10 mouse cellular contexts compared by ENCODE assay signal in genomic region chr10:80086847-80087246, GRCm38 (mm10). TPM values are rescaled to one million over a fixed set of nuclear protein-coding genes. Genes with fewer than 3 reads are reported as not detected.
DNase-seq lines count a peak whose midpoint lies in the region; ATAC-seq lines count a peak whose summit lies in the region.
"Had no signal": no experiment of that assay in that cellular context is flagged by ENCODE, and none has a peak within 500 bp of the region (broad histone marks: within the 10 kb centered on the region; RNA-seq: fewer than 3 reads in every experiment).

No protein-coding gene starts in this region.

- H3K27ac ChIP-seq in heart, embryonic 14.5 days (replicated peaks in 1 of 2; ENCODE audit: control insufficient read depth in 1 of 2, insufficient read depth in 1 of 2, low read depth in 2 of 2, low read length in 2 of 2), result peak overlapping the region in 1 of 2 experiments; percentile 20; a peak in 1 of 4 replicates
- 0 out of 2 replicates have a peak overlapping the region, but pooled peaks have one; percentile 22 for H3K27ac ChIP-seq in heart, embryonic 16.5 days (ENCODE audit: low read length)
- peak overlapping the region; percentile 63 for H3K27ac ChIP-seq in macrophage
- H3K27ac ChIP-seq in neural tube, embryonic 15.5 days (replicated peaks), result no peak overlapping the region

- no peaks in the 10 kb centered on the region for H3K9me3 ChIP-seq in heart, embryonic 14.5 days (ENCODE audit: control insufficient read depth, low read length)
- no peaks in the 10 kb centered on the region for H3K9me3 ChIP-seq in heart, embryonic 16.5 days (replicated peaks; ENCODE audit: control insufficient read depth, low read length)
- no peaks in the 10 kb centered on the region for H3K9me3 ChIP-seq in neural tube, embryonic 15.5 days (replicated peaks)
- H3K9me3 ChIP-seq: G1E had no signal

- peaks cover 36% of the 10 kb centered on the region for H3K36me3 ChIP-seq in heart, embryonic 14.5 days (ENCODE audit: control insufficient read depth, insufficient read depth, low read length)
- H3K36me3 ChIP-seq in heart, embryonic 16.5 days (ENCODE audit: control insufficient read depth, insufficient read depth), result peaks cover 8% of the 10 kb centered on the region
- H3K36me3 ChIP-seq in macrophage (ENCODE audit: inconsistent target), result peaks cover 41% of the 10 kb centered on the region
- peaks cover 24% of the 10 kb centered on the region for H3K36me3 ChIP-seq in neural tube, embryonic 15.5 days

- intact Hi-C loops in heart, postnatal 36 days (cut with DNase I), result no loop called here

- ATAC-seq in heart, embryonic 14.5 days (ENCODE audit: insufficient number of reproducible peaks, insufficient read depth, low FRiP score, low read depth), result no peak
- no peak for ATAC-seq in heart, embryonic 16.5 days (replicated peaks; ENCODE audit: extremely low read depth, insufficient read depth, low FRiP score)
- no peak for ATAC-seq in neural tube, embryonic 15.5 days (ENCODE audit: low FRiP score)

- no peaks in the 10 kb centered on the region for H3K27me3 ChIP-seq in heart, embryonic 14.5 days (ENCODE audit: control insufficient read depth, insufficient read depth, low read length)
- H3K27me3 ChIP-seq in heart, embryonic 16.5 days (ENCODE audit: control insufficient read depth, insufficient read depth, low read length), result no peaks in the 10 kb centered on the region
- H3K27me3 ChIP-seq in neural tube, embryonic 15.5 days (replicated peaks), result no peaks in the 10 kb centered on the region

- peaks cover 17 to 27% of the 10 kb centered on the region in 2 experiments for H3K4me1 ChIP-seq in heart, embryonic 14.5 days (ENCODE audit: control insufficient read depth in 2 of 2, insufficient read depth in 2 of 2, low read length in 2 of 2)
- H3K4me1 ChIP-seq in heart, embryonic 16.5 days (ENCODE audit: control insufficient read depth, insufficient read depth, low read length), result peaks cover 19% of the 10 kb centered on the region
- H3K4me1 ChIP-seq in neural tube, embryonic 15.5 days, result 0 out of 2 replicates have a peak, but pooled peaks cover 3% of the 10 kb centered on the region

- H3K4me3 ChIP-seq in heart, embryonic 14.5 days (ENCODE audit: control insufficient read depth in 1 of 2, insufficient read depth in 1 of 2, low read depth in 1 of 2, low read length in 2 of 2), result no peak overlapping the region
- no peak overlapping the region for H3K4me3 ChIP-seq in heart, embryonic 16.5 days (ENCODE audit: low read length)
- H3K4me3 ChIP-seq in macrophage (ENCODE audit: inconsistent target), result no peak overlapping the region
- no peak overlapping the region for H3K4me3 ChIP-seq in neural tube, embryonic 15.5 days (replicated peaks)

- H3K4me2 ChIP-seq in heart, embryonic 14.5 days (ENCODE audit: low read length), result no peak overlapping the region
- no peak overlapping the region for H3K4me2 ChIP-seq in heart, embryonic 16.5 days (ENCODE audit: low read depth, low read length)
- H3K4me2 ChIP-seq in neural tube, embryonic 15.5 days, result no peak overlapping the region

- H3K79me2 ChIP-seq in macrophage (ENCODE audit: inconsistent target), result peaks cover 82% of the 10 kb centered on the region

- 58% methylated on average over 3 of the region's 3 CpGs for WGBS in heart, embryonic 14.5 days
- WGBS in heart, embryonic 16.5 days, result 61% methylated on average over 3 of the region's 3 CpGs
- 37% methylated on average over 3 of the region's 3 CpGs for WGBS in macrophage (ENCODE audit: missing documents)
- WGBS in neural tube, embryonic 15.5 days, result 82% methylated on average over 3 of the region's 3 CpGs

- H3K9ac ChIP-seq in heart, embryonic 14.5 days (ENCODE audit: low read length), result peak overlapping the region; percentile 42; the same call in 1 of the 2 replicates
- H3K9ac ChIP-seq in heart, embryonic 16.5 days (ENCODE audit: low read length), result no peak overlapping the region
- no peak overlapping the region for H3K9ac ChIP-seq in neural tube, embryonic 15.5 days (replicated peaks)

- DNase-seq in heart, postnatal 36 days, result no peak
- peak; percentile 76 for DNase-seq in adrenal gland, postnatal 10 days
- no peak for DNase-seq in testis, postnatal 14 days (ENCODE audit: low spot score)
- DNase-seq in urinary bladder, postnatal 14 days (ENCODE audit: low spot score), result no peak
- DNase-seq: kidney, adult 9 months had no signal

RNA-seq across cellular contexts. Expression of gene Sbno2, which starts 18.5 kb away (rescaled TPM):
- 9.5 and 9.6 TPM in 2 replicates for polyA plus RNA-seq in heart, embryonic 14.5 days (2014; fragmentation: Nextera tagmentation; extraction: Ambion mirVana)
- total RNA-seq in heart, postnatal 36 days (2021), result 10 to 100 TPM; 11.2 to 12.2 TPM
- 10 to 100 TPM; 37.5 to 55.7 TPM for total RNA-seq in adrenal gland, postnatal 10 days (2021)
- 11.7 and 13.5 TPM in 2 replicates for polyA plus RNA-seq in heart, embryonic 16.5 days (2015; fragmentation: Nextera tagmentation; extraction: Ambion mirVana)
- 1,000 to 10,000 TPM in 1 of 26 experiments, 100 to 1,000 TPM in 25; 193 to 1,010 (median 316) TPM for total RNA-seq in macrophage (2018; cell fraction: chromatin; rRNA removed)
- 100 to 1,000 TPM in 1 of 26 experiments, 10 to 100 TPM in 25; 35.5 to 111 (median 48.4) TPM for total RNA-seq in macrophage (2018; cell fraction: cytosol; rRNA removed)
- 100 to 1,000 TPM; 103 to 721 (median 158) TPM for total RNA-seq in macrophage (2018; cell fraction: nucleus; rRNA removed)
- 23.7 to 43.6 TPM (median 42.5 TPM) in 3 replicates for polyA plus RNA-seq in macrophage (2018)
- 11.7 and 12.8 TPM in 2 replicates for polyA plus RNA-seq in neural tube, embryonic 15.5 days (2015; fragmentation: Nextera tagmentation; extraction: Ambion mirVana)

RNA-seq across cellular contexts. Expression of gene Stk11, which starts 28.8 kb away (rescaled TPM):
- polyA plus RNA-seq in heart, embryonic 14.5 days (2014; fragmentation: Nextera tagmentation; extraction: Ambion mirVana), result 14.6 and 17.7 TPM in 2 replicates
- total RNA-seq in heart, postnatal 36 days (2021), result 100 to 1,000 TPM; 137 to 165 TPM
- total RNA-seq in adrenal gland, postnatal 10 days (2021), result 100 to 1,000 TPM; 133 to 151 TPM
- 13.8 and 15.3 TPM in 2 replicates for polyA plus RNA-seq in heart, embryonic 16.5 days (2015; fragmentation: Nextera tagmentation; extraction: Ambion mirVana)
- 100 to 1,000 TPM in 25 of 26 experiments, 10 to 100 TPM in 1; 82.3 to 299 (median 163) TPM for total RNA-seq in macrophage (2018; cell fraction: chromatin; rRNA removed)
- 100 to 1,000 TPM in 3 of 26 experiments, 10 to 100 TPM in 23; 66.1 to 109 (median 92.3) TPM for total RNA-seq in macrophage (2018; cell fraction: cytosol; rRNA removed)
- 100 to 1,000 TPM in 19 of 26 experiments, 10 to 100 TPM in 7; 75.4 to 159 (median 118) TPM for total RNA-seq in macrophage (2018; cell fraction: nucleus; rRNA removed)
- 72.6 to 106 TPM (median 79.6 TPM) in 3 replicates for polyA plus RNA-seq in macrophage (2018)
- 16.9 and 17.3 TPM in 2 replicates for polyA plus RNA-seq in neural tube, embryonic 15.5 days (2015; fragmentation: Nextera tagmentation; extraction: Ambion mirVana)

RNA-seq across cellular contexts. Expression of gene Gpx4, which starts 39.9 kb away (rescaled TPM):
- polyA plus RNA-seq in heart, embryonic 14.5 days (2014; fragmentation: Nextera tagmentation; extraction: Ambion mirVana), result 715 and 757 TPM in 2 replicates
- 100 to 1,000 TPM; 863 to 871 TPM for total RNA-seq in heart, postnatal 36 days (2021)
- 1,000 to 10,000 TPM; 1,132 to 1,146 TPM for total RNA-seq in adrenal gland, postnatal 10 days (2021)
- 668 and 748 TPM in 2 replicates for polyA plus RNA-seq in heart, embryonic 16.5 days (2015; fragmentation: Nextera tagmentation; extraction: Ambion mirVana)
- 100 to 1,000 TPM in 8 of 26 experiments, 10 to 100 TPM in 18; 25.2 to 137 (median 85.2) TPM for total RNA-seq in macrophage (2018; cell fraction: chromatin; rRNA removed)
- 100 to 1,000 TPM; 389 to 647 (median 497) TPM for total RNA-seq in macrophage (2018; cell fraction: cytosol; rRNA removed)
- 100 to 1,000 TPM in 20 of 26 experiments, 10 to 100 TPM in 6; 53.9 to 194 (median 123) TPM for total RNA-seq in macrophage (2018; cell fraction: nucleus; rRNA removed)
- 427 to 512 TPM (median 481 TPM) in 3 replicates for polyA plus RNA-seq in macrophage (2018)
- 559 and 600 TPM in 2 replicates for polyA plus RNA-seq in neural tube, embryonic 15.5 days (2015; fragmentation: Nextera tagmentation; extraction: Ambion mirVana)

RNA-seq across cellular contexts. Expression of gene Polr2e, which starts 47.3 kb away (rescaled TPM):
- polyA plus RNA-seq in heart, embryonic 14.5 days (2014; fragmentation: Nextera tagmentation; extraction: Ambion mirVana), result 146 and 162 TPM in 2 replicates
- 10 to 100 TPM; 88.5 to 96.4 TPM for total RNA-seq in heart, postnatal 36 days (2021)
- total RNA-seq in adrenal gland, postnatal 10 days (2021), result 100 to 1,000 TPM in 1 of 2 experiments, 10 to 100 TPM in 1; 96.5 to 102 TPM
- polyA plus RNA-seq in heart, embryonic 16.5 days (2015; fragmentation: Nextera tagmentation; extraction: Ambion mirVana), result 136 and 144 TPM in 2 replicates
- total RNA-seq in macrophage (2018; cell fraction: chromatin; rRNA removed), result 10 to 100 TPM in 15 of 26 experiments, 1 to 10 TPM in 11; 2.7 to 32.6 (median 15.8) TPM
- total RNA-seq in macrophage (2018; cell fraction: cytosol; rRNA removed), result 10 to 100 TPM; 24.1 to 50.6 (median 34.6) TPM
- 10 to 100 TPM in 17 of 26 experiments, 1 to 10 TPM in 9; 5.7 to 31.9 (median 11.6) TPM for total RNA-seq in macrophage (2018; cell fraction: nucleus; rRNA removed)
- 51.6 to 65.8 TPM (median 54.3 TPM) in 3 replicates for polyA plus RNA-seq in macrophage (2018)
- 134 and 148 TPM in 2 replicates for polyA plus RNA-seq in neural tube, embryonic 15.5 days (2015; fragmentation: Nextera tagmentation; extraction: Ambion mirVana)

RNA-seq across cellular contexts. Expression of gene Atp5d, which starts 51.6 kb away (rescaled TPM):
- polyA plus RNA-seq in heart, embryonic 14.5 days (2014; fragmentation: Nextera tagmentation; extraction: Ambion mirVana), result 988 and 1,015 TPM in 2 replicates
- total RNA-seq in heart, postnatal 36 days (2021), result 1,000 to 10,000 TPM; 1,105 to 1,168 TPM
- total RNA-seq in adrenal gland, postnatal 10 days (2021), result 100 to 1,000 TPM; 982 to 996 TPM
- 1,107 and 1,132 TPM in 2 replicates for polyA plus RNA-seq in heart, embryonic 16.5 days (2015; fragmentation: Nextera tagmentation; extraction: Ambion mirVana)
- total RNA-seq in macrophage (2018; cell fraction: chromatin; rRNA removed), result 10 to 100 TPM in 16 of 26 experiments, 1 to 10 TPM in 10; 3.8 to 43.6 (median 11.7) TPM
- total RNA-seq in macrophage (2018; cell fraction: cytosol; rRNA removed), result 100 to 1,000 TPM; 148 to 224 (median 185) TPM
- 10 to 100 TPM; 18.0 to 57.5 (median 33.5) TPM for total RNA-seq in macrophage (2018; cell fraction: nucleus; rRNA removed)
- polyA plus RNA-seq in macrophage (2018), result 68.4 to 213 TPM (median 169 TPM) in 3 replicates
- polyA plus RNA-seq in neural tube, embryonic 15.5 days (2015; fragmentation: Nextera tagmentation; extraction: Ambion mirVana), result 553 and 558 TPM in 2 replicates
